ENCODE assay signal across 11 mouse cellular contexts in genomic region chr12:79455061-79455847, GRCm38 (mm10).
A peak's percentile ranks its signal among the peaks of the same experiment; 100 is the strongest.
DNase-seq lines count a peak whose midpoint lies in the region; ATAC-seq and TF ChIP-seq lines count a peak whose summit lies in the region.
"Had no signal": no experiment of that assay in that cellular context is flagged by ENCODE, and none has a peak within 500 bp of the region (broad histone marks: within the 10 kb centered on the region; RNA-seq: fewer than 3 reads in every experiment).

No protein-coding gene starts in this region.

- no peaks in the 10 kb centered on the region for H3K27me3 ChIP-seq in kidney, embryonic 14.5 days (ENCODE audit: control insufficient read depth, insufficient read depth, low read length)
- H3K27me3 ChIP-seq in kidney, adult 2 months (replicated peaks; ENCODE audit: control insufficient read depth, insufficient read depth, low read length): no peaks in the 10 kb centered on the region
- H3K27me3 ChIP-seq in neural tube, embryonic 13.5 days: no peaks in the 10 kb centered on the region
- H3K27me3 ChIP-seq in neural tube, embryonic 15.5 days (replicated peaks): no peaks in the 10 kb centered on the region
- no peaks in the 10 kb centered on the region for H3K27me3 ChIP-seq in limb, embryonic 12.5 days
- H3K27me3 ChIP-seq in liver, embryonic 12.5 days (replicated peaks): no peaks in the 10 kb centered on the region
- H3K27me3 ChIP-seq: CH12.LX had no signal

- DNase-seq in kidney, adult 2 months: no peak
- no peak for DNase-seq in adrenal gland, postnatal 25 days
- DNase-seq: kidney, adult 8-10 months; layer of hippocampus, adult 9-11 months; thymus, postnatal 4 days had no signal

- H3K9me3 ChIP-seq in kidney, embryonic 14.5 days (ENCODE audit: control insufficient read depth, low read length): no peaks in the 10 kb centered on the region
- no peaks in the 10 kb centered on the region for H3K9me3 ChIP-seq in neural tube, embryonic 13.5 days
- no peaks in the 10 kb centered on the region for H3K9me3 ChIP-seq in neural tube, embryonic 15.5 days (replicated peaks)
- no peaks in the 10 kb centered on the region for H3K9me3 ChIP-seq in limb, embryonic 12.5 days
- no peaks in the 10 kb centered on the region for H3K9me3 ChIP-seq in liver, embryonic 12.5 days (replicated peaks)

- peak overlapping the region; percentile 81; the same call in 1 of the 2 replicates for H3K27ac ChIP-seq in kidney, embryonic 14.5 days (ENCODE audit: low read depth, low read length)
- H3K27ac ChIP-seq in kidney, adult 2 months (ENCODE audit: insufficient read depth, low read depth, low read length): no peak overlapping the region
- no peak overlapping the region for H3K27ac ChIP-seq in neural tube, embryonic 13.5 days (replicated peaks)
- no peak overlapping the region for H3K27ac ChIP-seq in neural tube, embryonic 15.5 days (replicated peaks)
- 0 out of 2 replicates have a peak overlapping the region, but pooled peaks have one; percentile 47 for H3K27ac ChIP-seq in limb, embryonic 12.5 days
- no peak overlapping the region for H3K27ac ChIP-seq in liver, embryonic 12.5 days

- H3K9ac ChIP-seq in kidney, embryonic 14.5 days (ENCODE audit: low read depth, low read length): no peak overlapping the region
- no peak overlapping the region for H3K9ac ChIP-seq in neural tube, embryonic 13.5 days
- H3K9ac ChIP-seq in neural tube, embryonic 15.5 days (replicated peaks): no peak overlapping the region
- no peak overlapping the region for H3K9ac ChIP-seq in limb, embryonic 12.5 days (replicated peaks)
- H3K9ac ChIP-seq in liver, embryonic 12.5 days: no peak overlapping the region

- no peak for TF ChIP-seq POLR2A in kidney, adult 2 months (IDR thresholded peaks at IDR 0.05; ENCODE audit: low read depth, low read length)

- no peaks in the 10 kb centered on the region for H3K36me3 ChIP-seq in kidney, embryonic 14.5 days (ENCODE audit: control insufficient read depth, insufficient read depth, low read length)
- no peaks in the 10 kb centered on the region for H3K36me3 ChIP-seq in kidney, adult 2 months (ENCODE audit: control insufficient read depth, insufficient read depth, low read length)
- no peaks in the 10 kb centered on the region for H3K36me3 ChIP-seq in neural tube, embryonic 13.5 days
- H3K36me3 ChIP-seq in neural tube, embryonic 15.5 days: no peaks in the 10 kb centered on the region
- no peaks in the 10 kb centered on the region for H3K36me3 ChIP-seq in limb, embryonic 12.5 days
- H3K36me3 ChIP-seq in liver, embryonic 12.5 days: no peaks in the 10 kb centered on the region

- TF ChIP-seq CTCF in kidney, adult 2 months (conservative IDR thresholded peaks at IDR 0.05; ENCODE audit: insufficient read depth, insufficient read length, low read depth, low read length): no peak

- peak; percentile 28; the same call in 1 of the 2 replicates for ATAC-seq in kidney, embryonic 14.5 days (ENCODE audit: low FRiP score, low TSS enrichment)
- no peak for ATAC-seq in neural tube, embryonic 13.5 days (ENCODE audit: low read depth)
- ATAC-seq in neural tube, embryonic 15.5 days (ENCODE audit: low FRiP score): no peak
- ATAC-seq in limb, embryonic 12.5 days (ENCODE audit: insufficient number of reproducible peaks, insufficient read depth, low FRiP score, low TSS enrichment, low read depth): no peak
- no peak for ATAC-seq in liver, embryonic 12.5 days

- H3K4me3 ChIP-seq in kidney, embryonic 14.5 days (ENCODE audit: low read length): no peak overlapping the region
- H3K4me3 ChIP-seq in kidney, adult 2 months (ENCODE audit: insufficient read depth, low read depth, low read length): no peak overlapping the region
- H3K4me3 ChIP-seq in neural tube, embryonic 13.5 days: no peak overlapping the region
- no peak overlapping the region for H3K4me3 ChIP-seq in neural tube, embryonic 15.5 days (replicated peaks)
- H3K4me3 ChIP-seq in limb, embryonic 12.5 days (replicated peaks): no peak overlapping the region
- H3K4me3 ChIP-seq in liver, embryonic 12.5 days: no peak overlapping the region

- H3K4me1 ChIP-seq in kidney, embryonic 14.5 days (ENCODE audit: control insufficient read depth, insufficient read depth, low read length): peaks cover 13% of the 10 kb centered on the region
- H3K4me1 ChIP-seq in kidney, adult 2 months (ENCODE audit: control insufficient read depth, insufficient read depth, low read length): no peaks in the 10 kb centered on the region
- H3K4me1 ChIP-seq in neural tube, embryonic 13.5 days (replicated peaks): peaks cover 13% of the 10 kb centered on the region
- peaks cover 8% of the 10 kb centered on the region; the same call in 1 of the 2 replicates for H3K4me1 ChIP-seq in neural tube, embryonic 15.5 days
- H3K4me1 ChIP-seq in limb, embryonic 12.5 days (replicated peaks): peaks cover 16% of the 10 kb centered on the region
- H3K4me1 ChIP-seq in liver, embryonic 12.5 days: no peaks in the 10 kb centered on the region

- no peak overlapping the region for H3K4me2 ChIP-seq in kidney, embryonic 14.5 days (replicated peaks; ENCODE audit: low read depth, low read length)
- peak overlapping the region; percentile 24; the same call in 1 of the 2 replicates for H3K4me2 ChIP-seq in neural tube, embryonic 13.5 days
- H3K4me2 ChIP-seq in neural tube, embryonic 15.5 days: no peak overlapping the region
- H3K4me2 ChIP-seq in limb, embryonic 12.5 days: no peak overlapping the region
- no peak overlapping the region for H3K4me2 ChIP-seq in liver, embryonic 12.5 days

- 27% methylated on average over 12 of the region's 12 CpGs for WGBS in kidney, embryonic 14.5 days
- 70% methylated on average over 12 of the region's 12 CpGs for WGBS in kidney, adult 2 months
- WGBS in neural tube, embryonic 13.5 days: 26% methylated on average over 12 of the region's 12 CpGs
- WGBS in neural tube, embryonic 15.5 days: 25% methylated on average over 12 of the region's 12 CpGs
- WGBS in limb, embryonic 12.5 days: 48% methylated on average over 12 of the region's 12 CpGs
- 76% methylated on average over 12 of the region's 12 CpGs for WGBS in liver, embryonic 12.5 days (ENCODE audit: insufficient replicate concordance)

Comparison
In these comparisons a context has a peak if more than half of its experiments do, and no peak if none do; other contexts are left out.
1. H3K27ac ChIP-seq: peak in kidney, embryonic 14.5 days (single experiment) and limb, embryonic 12.5 days (single experiment); none in kidney, adult 2 months (single experiment), neural tube, embryonic 13.5 days (single experiment), neural tube, embryonic 15.5 days (single experiment) and liver, embryonic 12.5 days (single experiment).